Mouse (Mus musculus): ENCODE results near the gene Smtnl2. TPM values are rescaled to one million over a fixed set of nuclear protein-coding genes. Genes with fewer than 3 reads are reported as not detected.
A peak's percentile ranks its signal among the peaks of the same experiment; 100 is the strongest.

Smtnl2 gene
- total and polyA plus RNA-seq, 3 experiments: 12.7 to 14.3 (median 13.1) TPM

DNA sequence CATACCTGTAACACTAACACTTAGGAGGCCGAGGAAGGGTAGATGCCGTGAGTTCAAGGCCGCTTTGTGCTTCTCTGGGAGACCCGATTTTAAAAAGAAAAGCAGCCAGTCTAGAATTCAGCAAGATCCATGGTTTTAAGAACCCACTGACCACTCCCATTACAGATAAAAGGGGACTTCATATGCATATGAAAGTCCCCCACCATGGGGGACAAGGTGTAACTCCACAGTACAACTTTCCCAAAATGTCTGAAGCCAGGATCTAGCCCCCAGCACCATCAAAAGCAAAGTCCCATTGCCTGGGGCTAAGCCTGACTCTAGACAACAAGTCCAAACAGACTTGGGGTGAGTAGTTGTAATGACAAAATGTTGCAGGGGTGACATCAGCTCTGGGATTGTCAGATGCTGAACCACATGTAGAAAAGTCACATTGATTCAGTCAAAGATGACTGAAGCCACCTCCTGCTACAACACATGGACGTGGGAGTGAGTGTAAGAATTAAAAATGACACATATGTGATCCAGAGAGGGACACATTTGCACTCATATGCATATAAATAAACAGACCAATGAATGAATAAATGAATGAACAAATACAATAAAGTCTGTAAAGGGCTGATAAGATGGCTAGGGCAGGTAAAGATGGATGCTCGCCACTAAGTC, 9.1 kb upstream of the Smtnl2 start:
- Histone ChIP-seq H3K4me3 (no peak overlapping the region), H3K36me3 (ENCODE audit: control insufficient read depth, insufficient read depth, low read length) (no peaks in the 10 kb centered on the region; the same call in none of the 2 replicates), H3K79me2 (replicated peaks; ENCODE audit: control insufficient read depth, insufficient read depth, low read length) (no peaks in the 10 kb centered on the region), H3K4me1 (ENCODE audit: control insufficient read depth, insufficient read depth, low read length) (peaks cover 11% of the 10 kb centered on the region), H3K9ac (ENCODE audit: low read depth, low read length) (no peak overlapping the region), H3K27ac (no peak overlapping the region), H3K27me3 (ENCODE audit: control insufficient read depth, insufficient read depth, low read length) (no peaks in the 10 kb centered on the region)
- WGBS: 94% methylated on average over 6 of the region's 6 CpGs
- peak in 1 of 2 experiments; percentile 4 for DNase-seq
- no peak for TF ChIP-seq EP300 (IDR thresholded peaks at IDR 0.05; ENCODE audit: insufficient read depth, low read depth, low read length)
- TF ChIP-seq CTCF (IDR thresholded peaks at IDR 0.05): no peak
- no peak for TF ChIP-seq POLR2A (IDR thresholded peaks at IDR 0.05; ENCODE audit: insufficient read depth, low read depth, low read length)
- intact Hi-C loops (cut with DNase I): no loop called here

- Histone ChIP-seq H3K36me3 (ENCODE audit: control insufficient read depth, insufficient read depth, low read length) (no peaks in the 10 kb centered on the region; the same call in none of the 2 replicates), H3K4me1 (ENCODE audit: control insufficient read depth, insufficient read depth, low read length) (peaks cover 18% of the 10 kb centered on the region), H3K79me2 (replicated peaks; ENCODE audit: control insufficient read depth, insufficient read depth, low read length) (no peaks in the 10 kb centered on the region), H3K27ac (no peak overlapping the region), H3K27me3 (ENCODE audit: control insufficient read depth, insufficient read depth, low read length) (no peaks in the 10 kb centered on the region), H3K4me3 (no peak overlapping the region), H3K9ac (ENCODE audit: low read depth, low read length) (no peak overlapping the region)
- no peak for TF ChIP-seq CTCF (IDR thresholded peaks at IDR 0.05)
- TF ChIP-seq EP300 (IDR thresholded peaks at IDR 0.05; ENCODE audit: insufficient read depth, low read depth, low read length): no peak
- TF ChIP-seq POLR2A (IDR thresholded peaks at IDR 0.05; ENCODE audit: insufficient read depth, low read depth, low read length): no peak
- intact Hi-C loops (cut with DNase I): no loop called here
- 86% methylated on average over 6 of the region's 6 CpGs for WGBS
- no peak for DNase-seq
Measured at GRCm38 (mm10) chr11:72419006-72419405, 7.5 kb upstream of the Smtnl2 start.

- DNase-seq: peak in 1 of 2 experiments; percentile 37
- Histone ChIP-seq H3K9ac (ENCODE audit: low read depth, low read length) (no peak overlapping the region), H3K36me3 (ENCODE audit: control insufficient read depth, insufficient read depth, low read length) (no peaks in the 10 kb centered on the region; the same call in none of the 2 replicates), H3K4me3 (no peak overlapping the region), H3K79me2 (replicated peaks; ENCODE audit: control insufficient read depth, insufficient read depth, low read length) (no peaks in the 10 kb centered on the region), H3K27me3 (ENCODE audit: control insufficient read depth, insufficient read depth, low read length) (no peaks in the 10 kb centered on the region), H3K4me1 (ENCODE audit: control insufficient read depth, insufficient read depth, low read length) (peaks cover 19% of the 10 kb centered on the region), H3K27ac (no peak overlapping the region; the same call in 1 of the 2 replicates)
- no peak for TF ChIP-seq POLR2A (IDR thresholded peaks at IDR 0.05; ENCODE audit: insufficient read depth, low read depth, low read length)
- no peak for TF ChIP-seq CTCF (IDR thresholded peaks at IDR 0.05)
- 0 out of 2 replicates have a peak, but pooled peaks have one; percentile 4 for TF ChIP-seq EP300 (IDR thresholded peaks at IDR 0.05; ENCODE audit: insufficient read depth, low read depth, low read length)
- intact Hi-C loops (cut with DNase I): no loop called here
- WGBS: 40% methylated on average over 8 of the region's 8 CpGs
Measured at GRCm38 (mm10) chr11:72418227-72418626, 6.7 kb upstream of the Smtnl2 start.

DNA sequence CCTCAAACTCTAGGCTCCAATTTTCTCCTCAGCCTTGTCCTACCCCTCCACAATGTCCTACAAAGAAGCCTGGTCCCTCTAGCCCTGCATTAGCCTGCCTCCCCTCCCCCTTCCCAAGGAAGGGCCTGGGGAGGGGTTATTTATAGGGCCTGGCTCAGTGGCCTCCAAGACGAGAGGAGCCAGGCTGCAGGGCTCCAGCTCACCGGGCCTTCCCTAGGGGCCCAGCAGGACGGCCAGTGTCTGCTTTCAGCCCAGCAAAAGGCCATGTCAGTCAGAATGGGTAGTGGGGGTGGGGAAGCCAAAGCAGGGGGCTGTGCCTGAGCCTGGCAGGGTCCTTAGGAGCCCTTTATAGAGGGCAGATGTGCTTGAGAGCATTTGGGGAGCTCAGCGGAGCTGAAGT, 5.9 kb upstream of the Smtnl2 start:
- intact Hi-C loops (cut with DNase I): no loop called here
- peak overlapping the region; percentile 71 for H3K27ac ChIP-seq
- no peak for TF ChIP-seq POLR2A (IDR thresholded peaks at IDR 0.05; ENCODE audit: insufficient read depth, low read depth, low read length)
- TF ChIP-seq EP300 (IDR thresholded peaks at IDR 0.05; ENCODE audit: insufficient read depth, low read depth, low read length): no peak
- TF ChIP-seq CTCF (IDR thresholded peaks at IDR 0.05): no peak
- WGBS: 32% methylated on average over 4 of the region's 4 CpGs
- no peak overlapping the region for H3K4me3 ChIP-seq
- DNase-seq: peak in 1 of 2 experiments; percentile 27
- no peaks in the 10 kb centered on the region for H3K27me3 ChIP-seq (ENCODE audit: control insufficient read depth, insufficient read depth, low read length)
- peaks cover 22% of the 10 kb centered on the region for H3K4me1 ChIP-seq (ENCODE audit: control insufficient read depth, insufficient read depth, low read length)
- H3K36me3 ChIP-seq (ENCODE audit: control insufficient read depth, insufficient read depth, low read length): no peaks in the 10 kb centered on the region; the same call in none of the 2 replicates
- no peaks in the 10 kb centered on the region for H3K79me2 ChIP-seq (replicated peaks; ENCODE audit: control insufficient read depth, insufficient read depth, low read length)
- no peak overlapping the region for H3K9ac ChIP-seq (ENCODE audit: low read depth, low read length)

- peak; percentile 62; the same call in 1 of the 2 replicates for TF ChIP-seq POLR2A (IDR thresholded peaks at IDR 0.05; ENCODE audit: insufficient read depth, low read depth, low read length)
- TF ChIP-seq CTCF (IDR thresholded peaks at IDR 0.05): no peak
- TF ChIP-seq EP300 (IDR thresholded peaks at IDR 0.05; ENCODE audit: insufficient read depth, low read depth, low read length): peak; percentile 100
- H3K9ac ChIP-seq (ENCODE audit: low read depth, low read length): no peak overlapping the region
- peak overlapping the region; percentile 71 for H3K27ac ChIP-seq
- H3K36me3 ChIP-seq (ENCODE audit: control insufficient read depth, insufficient read depth, low read length): no peaks in the 10 kb centered on the region; the same call in none of the 2 replicates
- H3K27me3 ChIP-seq (ENCODE audit: control insufficient read depth, insufficient read depth, low read length): no peaks in the 10 kb centered on the region
- H3K4me3 ChIP-seq: no peak overlapping the region
- DNase-seq: peak; percentile 69 to 79
- WGBS: 46% methylated on average over 5 of the region's 5 CpGs
- H3K79me2 ChIP-seq (replicated peaks; ENCODE audit: control insufficient read depth, insufficient read depth, low read length): no peaks in the 10 kb centered on the region
- peaks cover 24% of the 10 kb centered on the region for H3K4me1 ChIP-seq (ENCODE audit: control insufficient read depth, insufficient read depth, low read length)
- intact Hi-C loops (cut with DNase I): no loop called here
Measured at GRCm38 (mm10) chr11:72416666-72417065, 5.2 kb upstream of the Smtnl2 start.

GRCm38 (mm10) chr11:72415155-72415554, 3.6 kb upstream of the Smtnl2 start:
- intact Hi-C loops (cut with DNase I): no loop called here
- peak overlapping the region; percentile 13; the same call in 1 of the 2 replicates for H3K9ac ChIP-seq (ENCODE audit: low read depth, low read length)
- no peaks in the 10 kb centered on the region; the same call in 1 of the 2 replicates for H3K79me2 ChIP-seq (replicated peaks; ENCODE audit: control insufficient read depth, insufficient read depth, low read length)
- peaks cover 24% of the 10 kb centered on the region for H3K4me1 ChIP-seq (ENCODE audit: control insufficient read depth, insufficient read depth, low read length)
- 0 out of 2 replicates have a peak, but pooled peaks have one; percentile 20 for TF ChIP-seq POLR2A (IDR thresholded peaks at IDR 0.05; ENCODE audit: insufficient read depth, low read depth, low read length)
- TF ChIP-seq CTCF (IDR thresholded peaks at IDR 0.05): no peak
- 0 out of 2 replicates have a peak, but pooled peaks have one; percentile 59 for TF ChIP-seq EP300 (IDR thresholded peaks at IDR 0.05; ENCODE audit: insufficient read depth, low read depth, low read length)
- H3K36me3 ChIP-seq (ENCODE audit: control insufficient read depth, insufficient read depth, low read length): no peaks in the 10 kb centered on the region; the same call in none of the 2 replicates
- WGBS: 33% methylated on average over 8 of the region's 8 CpGs
- no peaks in the 10 kb centered on the region for H3K27me3 ChIP-seq (ENCODE audit: control insufficient read depth, insufficient read depth, low read length)
- peak overlapping the region; percentile 80; the same call in 1 of the 2 replicates for H3K27ac ChIP-seq
- no peak overlapping the region for H3K4me3 ChIP-seq
- peak in 1 of 2 experiments; percentile 26 for DNase-seq

All from heart, adult 2 months (tissue).